Mouse (Mus musculus) left cerebral cortex, adult 2 months (tissue): ENCODE measurements around the gene Lmx1a. TPM values are rescaled to one million over a fixed set of nuclear protein-coding genes. Genes with fewer than 3 reads are reported as not detected.

Source experiments
- DNase-seq, 2 experiments: peaks; one replicate each; pipeline ENCODE4 v3.0.0; 2021 to 2022; ENCODE audit warnings: low spot score in 2 of 2, mixed read lengths in 1 of 2; ENCODE audit errors: extremely low spot score in 1 of 2
- H3K27ac ChIP-seq: fragments of 200-600 bp; 2 replicates; pipeline ENCODE4 v1.8.1; 2022
- H3K4me3 ChIP-seq: fragments of 200-600 bp; 2 replicates; pipeline ENCODE4 v1.8.1; 2022
- CTCF ChIP-seq: fragments of 200-600 bp; IDR thresholded peaks from 2 replicates; pipeline ENCODE4 v1.8.1; 2022; ENCODE audit warnings: antibody characterized with exemption, mild to moderate bottlenecking, moderate library complexity
- intact Hi-C: fragments of 180-260 bp; cut with DNase I; formaldehyde crosslinking; loops from one replicate; pipeline ENCODE4 v1.15.1; 2025
- total RNA-seq, 2 experiments: library from RNA; stranded (reverse); gene quantifications; 2 replicates each; pipeline ENCODE4 v1.2.3; 2021

The Lmx1a gene
- total RNA-seq, 2 experiments from 2014 or later, result not detected

DNA sequence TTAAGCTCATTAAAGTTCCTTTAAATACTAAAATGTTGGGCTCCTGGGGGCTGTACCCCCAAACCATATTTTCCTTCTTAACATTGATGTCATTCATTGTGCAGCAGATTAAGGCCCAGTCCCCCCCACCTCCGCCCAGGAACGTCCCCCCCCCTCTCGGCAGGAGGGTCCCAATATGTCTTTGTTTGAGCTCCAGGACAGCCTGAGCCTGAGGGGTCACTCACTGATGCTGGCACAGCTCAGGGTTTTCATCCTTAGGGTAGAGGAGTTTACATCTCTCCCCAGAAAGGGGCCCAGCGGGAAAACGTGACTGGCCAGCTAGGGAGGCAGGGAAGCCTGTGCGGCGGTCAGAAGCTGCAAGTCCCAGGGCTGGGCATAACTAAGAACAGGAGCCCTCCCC lies 11.2 kb downstream of the Lmx1a start:
- DNase-seq, result no peak
- H3K4me3 ChIP-seq, result no peak overlapping the region
- H3K27ac ChIP-seq, result no peak overlapping the region
- intact Hi-C loops, result loop anchor here (10.0 kb wide), 1 partner anchor 195 kb away; no protein-coding TSS in a partner anchor
- no peak for TF ChIP-seq CTCF

DNA sequence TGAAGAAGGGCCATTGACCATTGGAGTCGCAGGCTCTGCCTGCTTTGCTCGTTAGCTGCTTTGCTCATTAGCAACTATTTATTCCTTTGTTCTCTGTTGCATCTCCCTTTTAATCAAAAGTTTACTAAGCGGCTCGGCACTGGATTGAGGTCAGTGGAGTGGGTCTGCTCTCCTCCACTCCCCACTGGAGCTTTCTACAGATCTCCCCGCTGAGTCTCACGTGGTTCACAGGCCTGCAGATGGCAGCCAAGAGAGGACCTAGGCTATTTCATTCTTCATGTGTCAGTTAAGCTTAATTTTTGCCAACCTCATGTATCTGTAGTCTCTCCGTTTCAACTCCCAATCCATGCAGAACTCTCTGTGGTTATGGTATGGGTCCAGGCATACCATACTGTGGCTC lies 16.5 kb downstream of the Lmx1a start:
- intact Hi-C loops, result loop anchor here (10.0 kb wide), 1 partner anchor 189 kb away; no protein-coding TSS in a partner anchor

DNA sequence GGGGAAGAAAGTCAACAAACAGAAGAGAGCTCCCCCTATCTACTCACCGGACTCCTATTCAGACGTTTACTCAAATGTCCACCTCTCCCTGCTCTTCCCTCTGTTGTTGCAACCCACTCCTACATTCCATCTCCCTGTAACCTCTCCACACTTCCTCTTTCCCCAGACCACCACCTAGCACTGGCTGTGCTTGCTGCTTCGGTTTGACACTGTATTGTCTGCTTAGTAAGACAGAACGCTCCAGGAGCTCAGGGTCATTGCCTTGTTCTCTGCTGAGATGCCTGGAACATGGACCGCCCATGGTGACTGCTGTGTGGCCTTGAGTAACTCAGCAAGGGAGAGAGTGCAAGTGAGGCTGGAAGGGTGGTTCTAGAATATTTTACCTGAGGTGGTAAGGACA lies 19.7 kb downstream of the Lmx1a start:
- Histone ChIP-seq H3K4me3 (no peak overlapping the region), H3K27ac (no peak overlapping the region)
- intact Hi-C loops, result loop anchor here (10.0 kb wide), 1 partner anchor 186 kb away; no protein-coding TSS in a partner anchor
- DNase-seq, result no peak
- TF ChIP-seq CTCF, result no peak

More for the DNA sequence above, 16.5 kb downstream of the Lmx1a start:
- TF ChIP-seq CTCF, result no peak; the same call in 1 of the 2 replicates
- no peak for DNase-seq
- Histone ChIP-seq H3K4me3 (no peak overlapping the region), H3K27ac (no peak overlapping the region)

DNA sequence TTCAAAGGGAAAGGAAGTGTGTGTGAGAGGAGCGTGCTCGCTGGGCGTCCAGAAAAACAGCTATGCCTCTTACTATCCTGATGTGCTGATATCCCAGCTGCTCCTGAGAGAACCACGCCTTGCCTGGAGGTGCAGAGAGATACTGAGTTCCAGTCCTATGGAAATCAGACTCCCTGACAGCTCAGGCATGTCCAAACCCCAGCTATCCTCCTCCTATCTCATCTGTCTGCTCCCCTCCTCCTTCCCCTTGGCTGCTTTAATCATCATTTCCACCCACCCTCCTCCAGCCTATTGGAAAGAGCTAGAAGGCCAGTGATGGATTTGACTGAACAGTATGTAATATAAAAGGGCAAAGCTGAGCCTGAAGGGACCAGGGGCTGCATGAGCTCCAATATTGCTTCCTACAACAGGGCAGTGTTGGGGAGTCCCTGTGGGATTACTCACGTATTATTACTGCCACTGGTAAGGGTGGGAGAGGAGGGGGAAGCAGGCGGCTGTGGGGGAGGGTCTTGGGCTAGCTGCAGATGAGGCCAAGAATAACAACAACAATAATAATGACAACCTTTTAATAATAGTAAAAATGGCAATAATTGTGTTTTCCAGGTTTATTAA lies 26.8 kb downstream of the Lmx1a start:
- intact Hi-C loops, result no loop called here
- TF ChIP-seq CTCF, result no peak
- no peak overlapping the region for H3K27ac ChIP-seq
- H3K4me3 ChIP-seq, result no peak overlapping the region
- no peak for DNase-seq

DNA sequence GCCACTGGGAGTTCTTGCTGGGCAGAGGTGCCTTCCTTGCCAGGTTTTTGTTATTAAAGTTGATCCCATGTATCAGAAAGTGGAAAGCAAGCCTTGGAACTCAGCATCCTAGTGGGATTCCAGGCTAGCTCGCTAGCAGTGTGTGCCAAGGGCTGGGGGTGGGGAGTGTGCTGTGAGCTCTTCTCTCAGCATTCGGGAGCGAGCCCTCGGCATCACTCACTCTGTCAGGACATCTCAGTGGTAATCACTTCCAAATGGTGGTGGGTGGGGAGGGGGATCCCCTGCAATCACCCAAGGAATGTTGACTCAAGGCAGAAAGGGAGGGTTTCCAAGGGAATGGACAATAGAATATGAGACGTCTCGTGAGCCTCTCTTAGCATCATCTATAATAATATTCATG lies 45.4 kb downstream of the Lmx1a start:
- Histone ChIP-seq H3K4me3 (no peak overlapping the region), H3K27ac (no peak overlapping the region)
- no peak for DNase-seq
- no peak for TF ChIP-seq CTCF
- intact Hi-C loops, result no loop called here

DNA sequence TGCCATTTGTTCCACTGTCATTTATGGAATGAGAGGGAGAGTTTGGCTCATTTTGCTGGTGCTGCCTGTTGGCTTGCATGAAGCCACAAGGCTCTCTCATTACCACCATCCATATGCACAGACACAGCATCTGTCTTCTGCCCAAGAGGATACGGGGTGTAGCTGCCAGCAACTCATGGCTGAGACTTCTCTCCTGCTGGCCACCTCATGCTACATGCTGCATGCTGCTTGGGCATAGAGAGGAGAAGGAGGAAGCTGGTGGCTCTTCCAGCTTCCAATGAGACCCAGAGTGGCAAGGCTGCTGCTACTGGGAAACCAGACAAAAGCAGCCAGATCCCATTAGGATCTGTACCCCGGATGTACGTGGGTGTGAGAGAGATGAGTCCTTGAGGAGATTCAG lies 47.8 kb downstream of the Lmx1a start:
- DNase-seq, result no peak
- TF ChIP-seq CTCF, result no peak
- Histone ChIP-seq H3K4me3 (no peak overlapping the region), H3K27ac (no peak overlapping the region)
- intact Hi-C loops, result no loop called here

DNA sequence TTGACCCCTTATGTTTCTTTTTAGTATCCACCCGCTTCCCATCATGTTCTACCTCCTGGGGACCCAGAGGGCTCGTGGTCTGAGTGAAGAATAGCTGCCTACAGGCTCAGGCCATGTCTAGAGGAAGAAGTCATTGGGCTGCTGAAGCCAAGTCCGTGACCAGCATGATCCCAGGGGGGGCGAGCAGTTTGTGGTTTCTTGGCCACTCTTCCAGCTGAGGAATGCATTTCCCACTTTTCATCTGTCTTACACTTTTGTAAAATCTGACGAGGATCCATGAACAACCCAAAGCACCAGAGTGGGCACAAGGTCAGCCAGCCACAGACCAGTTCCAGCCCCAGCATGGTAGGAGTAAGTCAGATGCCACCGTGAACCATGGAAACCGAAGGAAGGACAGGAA lies 50.2 kb downstream of the Lmx1a start:
- no peak overlapping the region for H3K27ac ChIP-seq
- no peak overlapping the region for H3K4me3 ChIP-seq
- no peak for DNase-seq
- intact Hi-C loops, result no loop called here
- TF ChIP-seq CTCF, result no peak

DNA sequence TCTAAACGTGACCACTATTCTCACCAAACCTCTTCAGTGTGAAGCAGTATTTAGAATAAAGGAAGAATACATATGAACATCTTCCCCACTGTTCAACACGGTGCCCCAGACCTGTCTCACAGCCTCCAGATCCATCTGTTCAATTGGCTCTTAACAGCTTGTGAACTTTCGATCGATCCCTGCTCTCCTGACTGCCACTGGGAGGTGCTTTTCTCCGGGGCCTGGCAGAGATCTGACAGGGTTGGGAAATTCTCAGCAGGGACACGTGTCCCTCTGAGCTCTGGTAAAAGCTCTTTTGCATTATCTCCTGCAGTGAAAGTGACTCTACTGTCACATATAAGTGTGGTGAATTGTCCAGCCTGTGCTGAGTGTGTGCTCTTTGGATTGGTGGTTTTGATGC lies 57.6 kb downstream of the Lmx1a start:
- H3K4me3 ChIP-seq, result no peak overlapping the region
- H3K27ac ChIP-seq, result no peak overlapping the region
- no peak for DNase-seq
- no peak for TF ChIP-seq CTCF
- intact Hi-C loops, result no loop called here

DNA sequence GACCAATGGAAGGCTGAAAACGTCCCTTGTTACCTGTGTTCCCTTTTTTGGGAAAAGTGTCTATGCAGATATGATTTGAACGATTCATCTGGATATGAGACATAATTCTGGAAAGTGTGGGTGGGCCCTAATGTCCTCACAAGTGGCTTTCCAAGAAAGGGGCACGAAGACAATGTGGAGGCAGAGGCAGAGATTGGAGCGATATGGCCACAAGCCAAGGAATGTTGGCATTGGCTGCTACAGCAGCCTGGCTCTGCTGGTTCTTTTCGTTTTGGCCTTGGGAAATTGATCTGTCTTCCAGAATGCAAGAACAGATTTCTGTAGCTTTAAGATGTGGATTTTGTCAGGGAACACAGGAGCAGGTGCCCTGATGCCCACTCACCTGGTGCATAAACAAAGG lies 63.6 kb downstream of the Lmx1a start:
- intact Hi-C loops, result no loop called here

DNA sequence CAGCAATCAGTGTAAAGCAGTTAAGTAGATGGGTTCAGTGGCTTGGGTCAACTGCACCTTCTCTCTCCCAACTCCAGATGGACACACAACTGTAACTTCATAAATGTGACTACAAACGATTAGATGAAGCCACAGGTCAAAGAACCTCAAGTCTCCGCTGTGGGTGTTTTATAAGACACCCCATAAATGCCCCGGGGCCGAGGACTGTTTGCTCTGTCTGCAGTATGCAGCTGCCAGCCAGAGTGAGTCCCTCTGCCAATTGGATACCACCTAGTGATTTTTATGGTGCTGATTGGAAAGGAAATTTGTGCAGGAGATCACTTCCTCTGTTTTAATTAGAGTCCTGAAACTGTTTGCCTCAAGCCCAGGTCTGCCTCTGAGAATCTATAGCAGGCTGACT lies 65.0 kb downstream of the Lmx1a start:
- no peak for DNase-seq
- intact Hi-C loops, result no loop called here
- TF ChIP-seq CTCF, result no peak

More for the DNA sequence above, 63.6 kb downstream of the Lmx1a start:
- Histone ChIP-seq H3K4me3 (no peak overlapping the region), H3K27ac (no peak overlapping the region)
- TF ChIP-seq CTCF, result no peak
- no peak for DNase-seq

DNA sequence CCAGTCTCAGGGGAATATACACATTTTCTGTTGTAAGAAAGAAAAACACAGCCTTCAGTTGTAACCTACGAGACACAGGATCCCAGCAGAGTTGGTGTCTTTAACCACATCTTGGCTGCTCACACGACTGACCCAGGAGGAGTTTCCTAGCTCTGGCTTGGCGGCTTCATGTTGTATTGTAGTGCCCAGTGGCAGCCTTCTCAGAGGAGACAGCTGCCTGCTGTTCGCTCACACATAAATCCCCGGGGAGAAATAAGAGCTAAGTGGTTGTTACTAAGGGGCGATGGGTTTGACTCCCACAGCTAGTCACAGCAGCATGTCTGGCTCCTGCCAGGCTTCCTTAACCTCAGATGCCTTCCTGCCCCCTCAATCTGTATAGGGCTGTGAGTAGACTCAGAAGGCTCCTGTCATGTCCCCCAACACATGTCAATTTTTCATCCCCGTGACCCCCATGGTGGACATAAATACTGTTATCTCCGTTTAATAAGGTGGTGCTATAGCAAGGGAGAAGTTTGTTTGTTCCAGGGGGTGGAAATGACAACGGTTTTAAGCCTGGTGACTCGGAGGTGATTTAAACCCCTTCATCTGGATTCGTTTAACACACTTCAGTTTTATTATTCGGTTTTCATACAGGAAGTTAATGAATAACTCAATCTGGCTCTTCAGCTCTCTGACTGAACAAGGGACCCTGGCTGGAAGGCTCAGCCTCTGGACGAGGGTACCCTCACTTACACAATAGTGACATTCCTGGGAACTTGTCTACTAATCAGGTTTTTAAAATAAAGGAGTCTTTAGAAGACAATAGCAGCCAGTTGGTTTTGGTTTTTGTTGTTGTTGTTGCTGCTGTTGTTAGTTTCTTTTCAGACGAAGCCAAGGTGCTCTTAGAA lies 65.8 kb downstream of the Lmx1a start:
- intact Hi-C loops, result no loop called here
- no peak for DNase-seq
- Histone ChIP-seq H3K4me3 (no peak overlapping the region), H3K27ac (no peak overlapping the region)
- no peak for TF ChIP-seq CTCF

More for the DNA sequence above, 65.0 kb downstream of the Lmx1a start:
- H3K4me3 ChIP-seq, result no peak overlapping the region
- H3K27ac ChIP-seq, result no peak overlapping the region

DNA sequence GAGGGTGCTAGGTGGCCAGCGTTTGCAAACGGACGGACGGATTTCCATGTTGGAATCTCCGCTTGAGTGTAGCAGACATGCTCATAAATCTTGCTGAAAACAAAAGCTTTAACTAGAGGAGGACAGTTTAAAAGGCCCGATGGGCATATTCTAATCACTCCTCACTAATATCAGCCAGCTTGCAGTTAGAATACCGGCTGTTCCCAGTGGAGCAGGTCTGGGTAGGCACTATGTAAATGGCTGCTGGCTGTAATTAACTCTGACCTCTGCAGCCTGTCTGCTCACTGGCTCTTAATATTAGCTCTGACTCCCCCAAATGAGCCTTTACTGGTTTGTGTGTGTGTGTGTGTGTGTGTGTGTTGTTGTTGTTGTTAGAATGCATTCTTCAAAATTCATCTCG lies 69.2 kb downstream of the Lmx1a start:
- DNase-seq, result no peak
- H3K4me3 ChIP-seq, result no peak overlapping the region
- intact Hi-C loops, result no loop called here
- H3K27ac ChIP-seq, result no peak overlapping the region
- no peak for TF ChIP-seq CTCF
